Mouse (Mus musculus): ENCODE measurements around the gene BC034090. TPM values are rescaled to one million over a fixed set of nuclear protein-coding genes. Genes with fewer than 3 reads are reported as not detected.

The BC034090 gene
- polyA plus RNA-seq, 1 experiment: 4.7 TPM

- Histone ChIP-seq H3K27me3 (ENCODE audit: control insufficient read depth, insufficient read depth, low read length) (no peaks in the 10 kb centered on the region), H3K4me3 (ENCODE audit: control insufficient read depth, low read depth, low read length) (no peak overlapping the region), H3K4me1 (ENCODE audit: control insufficient read depth, insufficient read depth, low read length) (no peaks in the 10 kb centered on the region), H3K36me3 (ENCODE audit: control insufficient read depth, insufficient read depth, low read length) (no peaks in the 10 kb centered on the region; the same call in 1 of the 2 replicates), H3K27ac (ENCODE audit: control insufficient read depth, insufficient read depth, low read depth, low read length) (no peak overlapping the region)
- TF ChIP-seq CTCF (IDR thresholded peaks at IDR 0.05; ENCODE audit: control insufficient read depth, insufficient read depth, insufficient replicate concordance, low read depth, low read length): no peak; the same call in 1 of the 2 replicates
- TF ChIP-seq POLR2A (IDR thresholded peaks at IDR 0.05; ENCODE audit: control insufficient read depth, low read depth, low read length): no peak
These were observed 71.2 kb downstream of the BC034090 start for GRCm38 (mm10) chr1:155172895-155173643.

GRCm38 (mm10) chr1:155169935-155170334 is 74.3 kb downstream of the BC034090 start:
- Histone ChIP-seq H3K27me3 (ENCODE audit: control insufficient read depth, insufficient read depth, low read length) (no peaks in the 10 kb centered on the region), H3K4me1 (ENCODE audit: control insufficient read depth, insufficient read depth, low read length) (no peaks in the 10 kb centered on the region), H3K27ac (ENCODE audit: control insufficient read depth, insufficient read depth, low read depth, low read length) (no peak overlapping the region), H3K4me3 (ENCODE audit: control insufficient read depth, low read depth, low read length) (no peak overlapping the region), H3K36me3 (ENCODE audit: control insufficient read depth, insufficient read depth, low read length) (no peaks in the 10 kb centered on the region; the same call in 1 of the 2 replicates)
- no peak for TF ChIP-seq CTCF (IDR thresholded peaks at IDR 0.05; ENCODE audit: control insufficient read depth, insufficient read depth, insufficient replicate concordance, low read depth, low read length)
- TF ChIP-seq POLR2A (IDR thresholded peaks at IDR 0.05; ENCODE audit: control insufficient read depth, low read depth, low read length): no peak

GRCm38 (mm10) chr1:155167453-155167852 is 76.8 kb downstream of the BC034090 start:
- TF ChIP-seq POLR2A (IDR thresholded peaks at IDR 0.05; ENCODE audit: control insufficient read depth, low read depth, low read length) (no peak), CTCF (IDR thresholded peaks at IDR 0.05; ENCODE audit: control insufficient read depth, insufficient read depth, insufficient replicate concordance, low read depth, low read length) (no peak)
- H3K4me1 ChIP-seq (ENCODE audit: control insufficient read depth, insufficient read depth, low read length): no peaks in the 10 kb centered on the region
- no peak overlapping the region for H3K4me3 ChIP-seq (ENCODE audit: control insufficient read depth, low read depth, low read length)
- no peaks in the 10 kb centered on the region for H3K36me3 ChIP-seq (ENCODE audit: control insufficient read depth, insufficient read depth, low read length)
- no peak overlapping the region for H3K27ac ChIP-seq (ENCODE audit: control insufficient read depth, insufficient read depth, low read depth, low read length)
- H3K27me3 ChIP-seq (ENCODE audit: control insufficient read depth, insufficient read depth, low read length): no peaks in the 10 kb centered on the region

Other genes starting within 250 kb of the BC034090 start
- gene Ier5, start 144.8 kb downstream of the BC034090 start, polyA plus RNA-seq (2012; rRNA removed): 5.3 and 5.8 TPM in 2 replicates
- gene Mr1, start 97.6 kb downstream of the BC034090 start, polyA plus RNA-seq (2012; rRNA removed): 1.2 and 1.6 TPM in 2 replicates
- gene Stx6, start 85.7 kb downstream of the BC034090 start, polyA plus RNA-seq (2012; rRNA removed): 12.1 and 13.6 TPM in 2 replicates
- 29.4 and 33.2 TPM in 2 replicates for gene Xpr1, start 173.0 kb upstream of the BC034090 start, polyA plus RNA-seq (2012; rRNA removed)

Data from testis, adult 2 months (tissue).